Mouse (Mus musculus) G1E-ER4 (cell line): ENCODE measurements around the gene Sppl3. TPM values are rescaled to one million over a fixed set of nuclear protein-coding genes. Genes with fewer than 3 reads are reported as not detected.

Source experiments
- GATA1 ChIP-seq: IDR thresholded peaks from one replicate; pipeline ENCODE4 v1.8.0; 2012; ENCODE audit warnings: low read length, inconsistent platforms
- polyA plus RNA-seq: library from polyadenylated mRNA; stranded (reverse); fragments of >175 nt; gene quantifications from 2 replicates; pipeline ENCODE4 v1.2.3, GENCODE M21; 2012

Gene Sppl3
- polyA plus RNA-seq, 1 experiment = 31.9 TPM

DNA sequence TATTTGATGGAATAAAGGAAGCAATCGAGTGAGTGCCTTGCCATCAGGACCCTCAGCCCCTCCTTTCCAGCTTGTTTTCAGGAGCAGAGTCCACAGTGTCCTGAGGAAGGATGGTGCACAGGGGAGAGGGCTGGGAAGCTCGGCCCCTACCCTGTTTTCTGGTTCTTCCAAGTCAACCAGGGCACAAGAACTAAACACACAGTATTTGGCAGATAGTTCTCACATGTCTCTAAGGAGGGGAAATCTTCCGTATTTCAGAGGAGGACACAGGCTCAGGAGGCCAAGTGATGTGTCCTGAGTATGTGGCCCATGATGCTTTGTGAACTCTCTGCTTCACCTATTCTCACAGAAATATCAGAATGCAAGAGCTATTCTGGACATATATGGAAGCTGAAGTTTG, 2.5 kb downstream of the Sppl3 start:
- TF ChIP-seq GATA1 = no peak

DNA sequence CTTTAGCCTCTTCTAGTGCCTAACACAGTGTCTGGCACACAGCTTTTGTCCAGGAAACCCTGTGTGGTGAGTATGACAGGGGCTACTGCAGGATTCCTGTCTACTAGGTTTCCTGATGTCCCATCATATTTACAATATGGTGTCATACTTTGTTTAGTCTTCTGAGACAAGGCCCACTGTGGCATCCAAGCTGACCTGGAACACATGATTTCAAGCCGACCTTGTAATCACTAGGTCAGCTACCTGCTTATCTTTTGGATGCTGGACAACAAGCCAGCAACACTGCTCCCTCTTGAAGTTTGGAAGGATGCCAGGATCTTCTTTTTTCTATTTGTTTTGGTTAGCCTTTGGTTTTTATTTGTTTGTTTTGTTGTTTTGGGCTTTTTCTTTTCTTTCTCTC, 3.6 kb downstream of the Sppl3 start:
- no peak for TF ChIP-seq GATA1

DNA sequence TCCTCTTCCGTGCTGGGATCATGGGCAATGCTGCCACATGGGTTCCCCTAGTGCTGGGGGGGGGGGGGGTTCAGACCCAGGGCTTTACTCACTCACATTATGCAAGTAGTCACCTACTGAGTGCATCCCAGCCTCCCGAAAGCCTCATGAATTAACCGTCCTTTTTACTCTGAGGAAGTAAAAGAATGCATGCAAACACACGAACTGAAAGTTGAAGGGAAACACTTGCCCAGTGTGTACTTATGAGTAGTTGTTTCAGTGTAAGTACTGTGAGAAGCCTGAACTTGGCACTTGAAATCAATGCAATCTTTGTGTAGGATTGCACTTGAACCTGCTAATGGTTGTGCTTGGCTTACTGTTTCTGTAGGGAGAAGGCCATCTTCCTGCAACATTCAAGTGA, 4.2 kb downstream of the Sppl3 start:
- TF ChIP-seq GATA1 = no peak

DNA sequence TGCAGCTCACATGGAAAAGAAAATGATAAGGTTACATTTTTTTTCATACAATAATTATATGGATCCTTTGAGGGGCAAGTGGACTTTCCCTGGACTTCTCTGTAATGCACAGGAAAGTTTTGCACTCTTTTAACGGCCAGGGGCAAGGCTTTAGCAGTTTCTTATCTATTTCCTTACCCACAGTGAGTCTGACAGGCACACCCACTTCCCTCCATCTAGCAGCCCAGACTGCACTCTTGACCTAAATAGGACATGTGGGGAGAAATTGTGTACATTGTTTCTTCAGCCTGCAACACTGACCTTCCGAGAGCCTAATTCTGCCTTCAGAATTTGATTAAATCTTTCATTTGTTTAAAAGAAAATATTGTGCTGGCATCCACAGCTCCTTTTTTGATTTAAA, 7.3 kb downstream of the Sppl3 start:
- TF ChIP-seq GATA1 = no peak

DNA sequence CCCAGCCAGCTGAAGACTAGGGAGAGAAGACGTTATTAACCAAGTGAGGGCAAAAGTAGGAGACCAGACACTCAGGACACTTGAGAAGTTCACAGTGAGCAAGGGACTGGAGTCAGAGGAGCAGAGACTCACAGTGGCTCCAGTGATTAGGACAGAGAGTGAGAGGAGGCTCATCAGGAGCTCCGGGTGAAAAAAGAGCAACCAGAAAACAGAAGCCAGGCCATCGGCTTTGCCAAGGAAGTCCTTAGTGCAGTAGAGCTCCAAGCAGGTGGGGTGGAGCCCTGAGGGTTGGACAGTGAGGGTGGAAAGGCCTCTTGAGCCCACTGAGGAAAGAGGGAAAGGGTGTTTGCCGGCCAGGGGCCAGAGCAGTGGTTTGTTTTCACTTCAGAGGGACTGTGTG, 7.9 kb downstream of the Sppl3 start:
- TF ChIP-seq GATA1 = no peak

DNA sequence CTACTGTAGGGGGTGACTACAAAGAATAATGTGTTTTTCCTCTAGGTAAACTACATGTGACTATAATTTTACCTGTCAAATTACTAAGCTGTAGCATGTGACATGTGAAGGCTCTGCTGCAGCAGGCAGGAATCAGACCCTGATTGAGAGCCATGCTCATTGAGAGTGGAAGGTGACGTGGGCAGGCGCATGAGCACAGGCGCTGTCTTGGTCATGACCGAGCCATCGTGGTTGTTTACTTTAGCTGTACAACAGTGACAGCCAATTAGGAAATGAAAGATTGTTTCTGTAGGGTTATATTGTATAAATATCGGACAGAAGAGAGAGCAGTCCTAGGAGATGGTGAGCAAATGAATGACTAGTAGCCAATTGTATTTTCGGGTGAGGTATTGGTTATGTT, 11.1 kb downstream of the Sppl3 start:
- TF ChIP-seq GATA1 = no peak

DNA sequence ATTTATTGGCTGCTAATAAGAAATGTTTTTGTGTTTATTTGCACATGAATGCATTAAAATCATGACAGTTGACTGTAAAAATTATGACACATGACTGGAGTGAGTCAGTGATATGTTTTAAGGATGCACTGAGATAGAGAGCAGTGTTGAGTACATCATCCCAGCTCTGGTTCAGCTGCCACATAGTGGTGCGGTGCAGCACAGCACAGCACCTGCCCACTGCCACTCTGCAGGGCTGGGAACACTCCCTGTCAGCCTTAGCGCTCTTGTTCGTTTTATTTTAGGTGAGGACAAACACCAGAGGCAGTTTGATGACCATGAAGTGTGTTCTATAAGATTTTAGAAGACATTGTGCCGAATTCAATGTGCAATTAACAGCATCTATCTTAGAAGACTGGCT, 15.2 kb downstream of the Sppl3 start:
- no peak for TF ChIP-seq GATA1

DNA sequence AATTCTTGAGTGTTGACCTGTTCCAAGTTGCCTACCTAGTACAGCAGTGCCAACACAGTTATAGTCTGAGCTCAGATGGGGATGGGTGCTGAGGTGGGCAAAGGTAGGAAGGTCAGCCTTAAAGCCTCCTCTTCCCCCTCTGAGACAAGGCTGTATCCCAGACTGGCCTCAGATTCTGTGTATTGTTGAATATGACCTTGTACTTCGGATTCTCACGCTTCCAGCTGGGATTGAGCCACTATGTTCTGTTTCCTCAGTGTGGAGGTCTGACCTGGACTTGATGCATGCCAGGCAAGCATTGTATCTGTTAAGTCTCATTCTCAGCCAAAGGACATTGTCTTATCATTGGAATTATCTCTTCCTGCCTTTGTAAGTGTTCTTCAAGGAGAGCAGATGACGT, 16.2 kb downstream of the Sppl3 start:
- no peak for TF ChIP-seq GATA1

DNA sequence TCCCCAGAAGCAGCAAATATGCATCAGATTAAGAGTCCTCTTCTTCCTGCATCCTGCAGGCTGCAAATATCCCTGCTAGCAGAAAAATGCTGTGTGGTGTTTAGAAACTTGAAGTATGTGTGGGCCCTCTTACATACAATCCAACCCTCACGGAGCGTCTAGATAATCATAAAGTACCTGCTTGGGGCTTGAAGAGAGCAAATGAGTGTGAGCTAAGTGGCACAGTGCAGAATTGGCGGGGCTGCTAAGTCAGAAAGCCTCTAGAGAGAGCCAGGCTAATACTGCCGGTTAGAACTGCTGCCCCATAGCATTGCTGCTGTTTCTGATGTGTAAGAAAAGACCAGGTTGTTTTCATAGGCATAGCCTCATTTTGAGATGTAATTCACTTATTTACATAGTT, 18.0 kb downstream of the Sppl3 start:
- no peak for TF ChIP-seq GATA1

DNA sequence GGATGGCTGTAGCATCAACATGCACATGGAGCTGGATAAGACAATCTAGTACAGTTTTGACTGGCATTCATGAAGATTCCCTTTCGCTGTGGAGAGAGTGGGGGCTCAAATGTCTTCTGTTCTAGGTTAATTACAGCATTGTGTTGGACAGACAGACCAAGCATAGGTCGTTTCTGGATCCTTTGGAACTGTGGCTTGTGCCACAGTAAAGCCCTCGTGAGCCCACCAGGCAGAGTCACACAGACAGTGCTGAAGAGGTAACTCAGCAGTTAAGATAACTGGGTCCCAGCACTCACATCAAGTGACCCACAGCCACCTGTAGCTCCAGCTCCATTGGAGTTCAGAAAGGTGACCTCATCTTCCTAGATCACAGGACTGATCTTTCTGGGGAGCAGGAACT, 18.6 kb downstream of the Sppl3 start:
- no peak for TF ChIP-seq GATA1

DNA sequence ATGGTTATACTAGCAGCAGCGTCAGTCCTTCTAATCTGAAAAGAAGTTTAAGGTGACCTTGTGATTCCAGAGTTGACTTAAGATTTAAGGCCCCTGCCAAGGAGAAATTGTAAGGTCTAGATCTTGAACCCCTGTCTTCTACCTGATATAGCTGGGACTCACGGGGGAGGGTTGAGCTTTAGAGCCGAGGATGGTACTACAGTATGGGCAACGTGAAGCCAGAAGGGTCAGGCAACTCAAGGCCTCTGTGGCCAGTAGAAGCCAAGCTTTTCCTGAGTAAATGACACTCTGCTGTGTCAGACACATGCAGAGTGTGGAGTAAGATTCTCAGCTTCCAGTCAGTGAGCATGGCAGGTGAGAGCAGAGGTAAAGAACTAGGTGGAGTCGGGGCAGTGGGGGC, 20.6 kb downstream of the Sppl3 start:
- TF ChIP-seq GATA1 = no peak

DNA sequence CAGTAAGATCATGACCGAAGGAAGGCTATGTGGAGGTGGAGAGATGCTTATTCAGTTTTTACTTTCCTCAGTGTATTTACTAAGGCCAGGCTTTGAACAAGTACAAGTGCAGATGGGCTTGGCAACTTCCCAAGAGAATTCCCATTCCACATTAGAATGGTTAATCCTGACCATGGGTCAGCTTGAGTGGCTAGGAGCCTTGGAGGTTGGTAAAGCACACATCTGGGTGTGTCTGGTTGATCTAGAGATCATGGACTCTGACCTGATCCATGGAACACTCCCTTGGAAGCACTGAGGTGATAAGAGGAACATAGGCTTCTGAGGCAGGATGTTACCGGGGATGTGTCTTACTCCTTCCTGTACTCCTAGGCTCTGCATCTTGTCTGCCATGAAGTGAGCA, 21.7 kb downstream of the Sppl3 start:
- TF ChIP-seq GATA1 = no peak

DNA sequence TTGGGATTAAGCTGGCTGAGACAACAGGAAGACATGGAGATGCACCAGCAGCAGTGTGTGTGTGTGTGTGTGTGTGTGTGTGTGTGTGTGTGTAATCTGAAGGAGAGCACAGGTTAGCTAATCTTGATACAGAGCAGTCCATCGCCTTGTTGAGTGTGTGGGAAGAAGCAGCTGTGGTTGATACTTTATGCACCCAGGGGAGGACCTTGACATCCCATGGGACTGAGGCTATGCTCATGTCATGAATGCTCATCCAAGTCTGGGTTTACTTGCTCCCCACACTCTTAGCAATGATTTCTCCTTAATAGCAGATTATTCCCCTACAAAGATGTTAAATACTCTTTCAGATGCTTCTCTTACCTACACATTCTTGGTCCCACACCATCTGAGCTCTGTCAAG, 24.3 kb downstream of the Sppl3 start:
- TF ChIP-seq GATA1 = no peak

DNA sequence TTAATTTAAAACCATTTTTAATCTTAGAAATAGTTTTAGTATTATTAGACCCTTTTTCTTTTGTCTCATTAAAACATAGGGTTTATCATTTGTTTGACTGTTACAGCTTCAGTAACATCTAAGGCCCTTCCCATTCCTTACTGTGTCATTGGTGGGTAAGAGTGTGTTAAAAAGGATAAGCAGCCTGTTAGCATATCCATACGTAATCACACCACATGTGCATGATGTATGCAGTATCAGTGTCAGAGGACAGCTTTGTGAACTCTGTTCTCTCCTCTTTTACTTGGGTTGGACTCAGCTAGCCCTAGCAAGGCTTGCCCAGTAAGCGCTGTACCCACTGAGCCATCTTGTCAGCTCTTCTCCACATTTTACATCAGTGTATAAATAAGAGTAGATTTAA, 26.2 kb downstream of the Sppl3 start:
- no peak for TF ChIP-seq GATA1

DNA sequence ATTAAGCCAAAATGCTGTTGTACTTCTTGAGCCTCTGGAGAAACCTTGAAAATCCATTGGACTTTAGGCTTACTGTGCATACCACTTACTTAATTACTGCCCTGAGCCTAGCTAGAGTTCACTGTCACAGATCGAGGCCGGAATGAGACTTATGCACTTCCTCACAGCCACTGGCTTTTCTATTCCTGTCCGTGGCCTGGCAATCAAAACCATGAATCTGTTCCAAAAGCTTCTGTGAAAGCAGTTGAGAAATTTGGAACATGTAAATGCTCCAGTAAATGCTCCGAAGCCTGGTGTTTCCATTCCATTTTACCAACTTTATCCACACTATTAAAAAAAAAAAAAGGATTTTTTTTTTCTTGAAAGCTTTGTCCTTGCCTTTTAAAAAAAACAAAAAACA, 29.8 kb downstream of the Sppl3 start:
- no peak for TF ChIP-seq GATA1

DNA sequence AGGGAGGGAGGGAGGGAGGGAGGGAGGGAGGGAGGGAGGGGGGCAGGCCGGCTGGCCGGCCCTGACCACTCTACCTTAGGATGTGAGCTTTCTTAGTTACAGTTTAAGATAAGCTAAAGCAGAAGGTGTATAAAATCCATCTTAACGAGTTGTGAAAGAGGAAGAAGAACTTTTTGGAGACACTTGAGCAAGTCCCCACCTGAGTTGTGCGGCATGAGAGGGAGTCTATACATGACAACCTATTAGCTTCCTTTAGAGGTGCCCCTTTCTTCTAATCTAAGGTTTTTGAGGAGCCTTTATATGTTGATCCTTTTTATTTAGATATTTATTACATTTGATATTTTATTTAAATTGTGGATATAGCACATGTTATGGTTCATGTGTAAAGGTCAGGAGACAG, 32.7 kb downstream of the Sppl3 start:
- no peak for TF ChIP-seq GATA1

DNA sequence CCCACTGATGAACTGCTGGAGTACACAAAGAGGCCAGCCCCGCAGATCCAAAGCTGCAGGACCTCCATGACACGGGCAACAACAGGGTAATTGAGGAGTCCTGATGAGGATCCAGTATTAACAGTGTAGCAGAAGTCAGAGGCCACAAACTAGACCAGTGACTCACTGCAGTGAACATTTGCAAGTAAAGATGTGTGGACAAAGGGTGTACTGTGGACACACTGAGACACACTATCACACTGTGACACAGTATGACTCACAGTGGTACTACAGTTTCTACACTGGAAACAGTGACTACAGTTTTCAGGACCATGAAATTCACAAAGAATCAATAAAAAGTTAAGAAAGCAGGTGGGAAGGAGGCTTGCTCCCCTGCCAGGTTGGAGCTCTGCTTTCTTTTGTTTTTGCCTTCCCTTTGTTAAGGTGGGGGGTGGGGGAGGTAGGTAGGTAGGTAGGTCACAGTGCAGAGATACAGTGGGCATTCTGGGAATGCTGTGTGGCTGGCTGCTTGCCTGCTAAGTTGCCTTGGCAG, 34.3 kb downstream of the Sppl3 start:
- TF ChIP-seq GATA1 = no peak

DNA sequence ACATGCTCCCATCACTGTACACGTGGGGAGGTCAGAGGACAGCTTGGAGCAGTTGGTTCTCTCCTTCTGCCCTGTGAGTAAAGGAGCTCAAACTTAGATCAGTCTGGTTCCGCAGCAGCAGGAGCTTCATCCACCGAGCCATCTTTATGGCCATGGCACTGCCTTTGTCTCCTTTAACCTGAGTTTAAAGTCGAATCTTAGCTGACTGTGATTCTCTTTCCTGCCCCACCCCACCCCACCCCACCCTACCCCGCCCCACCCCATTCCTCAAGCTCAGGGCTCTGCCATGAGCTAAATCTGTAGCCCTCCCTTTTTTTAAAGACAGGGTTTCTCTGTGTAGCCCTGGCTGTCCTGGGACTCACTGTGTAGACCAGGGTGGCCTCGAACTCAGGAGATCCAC, 38.8 kb downstream of the Sppl3 start:
- no peak for TF ChIP-seq GATA1
